Mouse (Mus musculus) thymus, postnatal 0 days (tissue): ENCODE results near the gene Btnl1. TPM values are rescaled to one million over a fixed set of nuclear protein-coding genes. Genes with fewer than 3 reads are reported as not detected.

Experiments
- DNase-seq: peaks from one replicate; pipeline ENCODE4 v3.0.0-alpha.2; 2015; ENCODE audit warnings: low spot score
- polyA plus RNA-seq: library from polyadenylated mRNA; unstranded; fragments of >200 nt; fragmentation: Nextera tagmentation; extraction: Ambion mirVana; gene quantifications from 2 replicates; pipeline ENCODE4 v1.2.1, GENCODE M21; 2015

Btnl1 gene
- polyA plus RNA-seq, 1 experiment from 2014 or later = 0.29 TPM

- DNase-seq = no peak
Observed at GRCm38 (mm10) chr17:34384699-34385098, 7.8 kb downstream of the Btnl1 start.

GRCm38 (mm10) chr17:34386656-34387055 is 9.7 kb downstream of the Btnl1 start:
- no peak for DNase-seq

- DNase-seq = peak; percentile 10
Observed at GRCm38 (mm10) chr17:34388513-34388912, 11.6 kb downstream of the Btnl1 start.

GRCm38 (mm10) chr17:34391507-34391906 is 14.6 kb downstream of the Btnl1 start:
- no peak for DNase-seq

- DNase-seq = no peak
Observed at GRCm38 (mm10) chr17:34392321-34392720, 15.4 kb downstream of the Btnl1 start.

GRCm38 (mm10) chr17:34397357-34397756 is 20.4 kb downstream of the Btnl1 start:
- peak; percentile 5 for DNase-seq

- DNase-seq = peak; percentile 85
Observed at GRCm38 (mm10) chr17:34398058-34398710, 21.3 kb downstream of the Btnl1 start.

GRCm38 (mm10) chr17:34398711-34399393 is 21.9 kb downstream of the Btnl1 start, which contains the start of gene BC051142:
TSS of gene BC051142 (plus strand) at chr17:34398820.
- DNase-seq = peak; percentile 69

- no peak for DNase-seq
Observed at GRCm38 (mm10) chr17:34399394-34399715, 22.4 kb downstream of the Btnl1 start.

- peak; percentile 74 for DNase-seq
Observed at GRCm38 (mm10) chr17:34411117-34411516, 34.2 kb downstream of the Btnl1 start.

GRCm38 (mm10) chr17:34420014-34420413 is 43.1 kb downstream of the Btnl1 start:
- no peak for DNase-seq

GRCm38 (mm10) chr17:34427597-34427996 is 50.7 kb downstream of the Btnl1 start:
- no peak for DNase-seq

Other genes starting within 250 kb of the Btnl1 start
- 57.8 and 62.9 TPM in 2 replicates for gene H2-DMb2, start 233.8 kb upstream of the Btnl1 start, polyA plus RNA-seq
- gene H2-DMb1, start 224.1 kb upstream of the Btnl1 start, polyA plus RNA-seq = 39.8 and 42.2 TPM in 2 replicates
- 81.6 and 87.3 TPM in 2 replicates for gene Tap1, start 189.6 kb upstream of the Btnl1 start, polyA plus RNA-seq
- gene Psmb9, start 189.4 kb upstream of the Btnl1 start, polyA plus RNA-seq = 251 and 261 TPM in 2 replicates
- 875 and 899 TPM in 2 replicates for gene Psmb8, start 179.4 kb upstream of the Btnl1 start, polyA plus RNA-seq
- 140 and 153 TPM in 2 replicates for gene Tap2, start 173.6 kb upstream of the Btnl1 start, polyA plus RNA-seq
- 2.6 and 2.8 TPM in 2 replicates for gene H2-Ob, start 138.2 kb upstream of the Btnl1 start, polyA plus RNA-seq
- gene H2-Ab1, start 119.4 kb upstream of the Btnl1 start, polyA plus RNA-seq = 1,510 and 1,544 TPM in 2 replicates
- gene H2-Aa, start 89.3 kb upstream of the Btnl1 start, polyA plus RNA-seq = 991 and 995 TPM in 2 replicates
- gene H2-Eb1, start 71.3 kb upstream of the Btnl1 start, polyA plus RNA-seq = 574 and 589 TPM in 2 replicates
- 2.3 and 3.1 TPM in 2 replicates for gene H2-Eb2, start 51.5 kb upstream of the Btnl1 start, polyA plus RNA-seq
- gene Btnl2, start 22.3 kb upstream of the Btnl1 start, polyA plus RNA-seq = 0.22 and 0.27 TPM in 2 replicates
- gene BC051142, start 21.7 kb downstream of the Btnl1 start, polyA plus RNA-seq = 0.71 and 0.94 TPM in 2 replicates
- gene Btnl4, start 100.2 kb downstream of the Btnl1 start, polyA plus RNA-seq = 0.09 and 0.13 TPM in 2 replicates
- gene Btnl6, start 140.2 kb downstream of the Btnl1 start, polyA plus RNA-seq = 0.12 and 0.20 TPM in 2 replicates
- gene Notch4, start 187.1 kb downstream of the Btnl1 start, polyA plus RNA-seq = 1.4 and 2.0 TPM in 2 replicates
- 228 and 241 TPM in 2 replicates for gene Gpsm3, start 212.7 kb downstream of the Btnl1 start, polyA plus RNA-seq
- 10.4 and 13.3 TPM in 2 replicates for gene Pbx2, start 214.1 kb downstream of the Btnl1 start, polyA plus RNA-seq
- gene Ager, start 220.7 kb downstream of the Btnl1 start, polyA plus RNA-seq = 2.5 and 4.0 TPM in 2 replicates
- 135 and 144 TPM in 2 replicates for gene Rnf5, start 226.6 kb downstream of the Btnl1 start, polyA plus RNA-seq
- gene Agpat1, start 227.1 kb downstream of the Btnl1 start, polyA plus RNA-seq = 37.5 and 44.9 TPM in 2 replicates
- gene Egfl8, start 238.8 kb downstream of the Btnl1 start, polyA plus RNA-seq = 3.1 and 3.3 TPM in 2 replicates